Comparison of ENCODE assay signal across 17 mouse cellular contexts in genomic region chr2:114812141-114812902, GRCm38 (mm10).
DNase-seq lines count a peak whose midpoint lies in the region; ATAC-seq and TF ChIP-seq lines count a peak whose summit lies in the region.
"Had no signal": no experiment of that assay in that cellular context is flagged by ENCODE, and none has a peak within 500 bp of the region (broad histone marks: within the 10 kb centered on the region; RNA-seq: fewer than 3 reads in every experiment).

No protein-coding gene starts in this region.

- no peak overlapping the region for H3K4me3 ChIP-seq in heart, embryonic 11.5 days (ENCODE audit: low read depth, low read length)
- no peak overlapping the region for H3K4me3 ChIP-seq in midbrain, embryonic 11.5 days (ENCODE audit: low read depth, low read length)
- no peak overlapping the region for H3K4me3 ChIP-seq in midbrain, embryonic 13.5 days (replicated peaks)
- H3K4me3 ChIP-seq in kidney, postnatal 0 days (replicated peaks; ENCODE audit: low read depth, low read length) = no peak overlapping the region
- H3K4me3 ChIP-seq: erythroblast, embryonic 14.5 days; intestine, embryonic 15.5 days; megakaryocyte, embryonic 14.5 days; neural tube, embryonic 15.5 days had no signal

- H3K36me3 ChIP-seq in heart, embryonic 11.5 days (ENCODE audit: control insufficient read depth, insufficient read depth, low read length) = no peaks in the 10 kb centered on the region
- no peaks in the 10 kb centered on the region for H3K36me3 ChIP-seq in midbrain, embryonic 11.5 days (ENCODE audit: control insufficient read depth, insufficient read depth, low read length)
- H3K36me3 ChIP-seq in midbrain, embryonic 13.5 days = no peaks in the 10 kb centered on the region
- no peaks in the 10 kb centered on the region for H3K36me3 ChIP-seq in kidney, postnatal 0 days (ENCODE audit: insufficient read depth, low read length)
- H3K36me3 ChIP-seq: intestine, embryonic 15.5 days; neural tube, embryonic 15.5 days had no signal

- H3K27ac ChIP-seq in heart, embryonic 11.5 days (ENCODE audit: low read depth, low read length) = no peak overlapping the region
- H3K27ac ChIP-seq in midbrain, embryonic 11.5 days (ENCODE audit: low read depth, low read length) = no peak overlapping the region
- no peak overlapping the region for H3K27ac ChIP-seq in midbrain, embryonic 13.5 days
- no peak overlapping the region for H3K27ac ChIP-seq in kidney, postnatal 0 days
- H3K27ac ChIP-seq: intestine, embryonic 15.5 days; liver, embryonic 14.5 days; neural tube, embryonic 15.5 days had no signal

- peak; percentile 49 for DNase-seq in heart, adult 8-10 months (ENCODE audit: low spot score)
- DNase-seq in midbrain, embryonic 11.5 days (ENCODE audit: low spot score, missing footprints) = peak; percentile 54
- DNase-seq in kidney, postnatal 0 days (ENCODE audit: low spot score) = peak; percentile 40
- DNase-seq in cerebellum, postnatal 14 days = no peak
- DNase-seq in Muller cell, postnatal 12 days (ENCODE audit: inconsistent ontology term) = no peak
- DNase-seq: gastrocnemius, postnatal 36 days; retina, postnatal 1 day; spleen, adult 18-20 months; thymus, postnatal 25 days had no signal

- no peaks in the 10 kb centered on the region for H3K9me3 ChIP-seq in heart, embryonic 11.5 days (replicated peaks; ENCODE audit: control insufficient read depth, low read length)
- H3K9me3 ChIP-seq in midbrain, embryonic 11.5 days (ENCODE audit: control insufficient read depth, low read length) = no peaks in the 10 kb centered on the region
- no peaks in the 10 kb centered on the region for H3K9me3 ChIP-seq in midbrain, embryonic 13.5 days
- H3K9me3 ChIP-seq in kidney, postnatal 0 days (replicated peaks; ENCODE audit: low read length) = no peaks in the 10 kb centered on the region
- H3K9me3 ChIP-seq: intestine, embryonic 15.5 days; megakaryocyte, embryonic 14.5 days; neural tube, embryonic 15.5 days had no signal

- no peak overlapping the region for H3K4me2 ChIP-seq in heart, embryonic 11.5 days
- no peak overlapping the region for H3K4me2 ChIP-seq in midbrain, embryonic 11.5 days
- H3K4me2 ChIP-seq in midbrain, embryonic 13.5 days (replicated peaks) = no peak overlapping the region
- no peak overlapping the region for H3K4me2 ChIP-seq in kidney, postnatal 0 days (ENCODE audit: low read length)
- H3K4me2 ChIP-seq: intestine, embryonic 15.5 days; neural tube, embryonic 15.5 days had no signal

- H3K4me1 ChIP-seq in heart, embryonic 11.5 days (ENCODE audit: control insufficient read depth, insufficient read depth, low read length) = peaks cover 5% of the 10 kb centered on the region; the same call in 1 of the 2 replicates
- no peaks in the 10 kb centered on the region for H3K4me1 ChIP-seq in midbrain, embryonic 11.5 days (ENCODE audit: control insufficient read depth, insufficient read depth, low read length)
- no peaks in the 10 kb centered on the region for H3K4me1 ChIP-seq in midbrain, embryonic 13.5 days (replicated peaks)
- H3K4me1 ChIP-seq in kidney, postnatal 0 days (replicated peaks; ENCODE audit: insufficient read depth, low read length) = 0 out of 2 replicates have a peak, but pooled peaks cover 3% of the 10 kb centered on the region
- H3K4me1 ChIP-seq: intestine, embryonic 15.5 days; megakaryocyte, embryonic 14.5 days; neural tube, embryonic 15.5 days had no signal

- 38% methylated on average over 11 of the region's 11 CpGs for whole genome bisulfite sequencing in heart, embryonic 11.5 days (ENCODE audit: insufficient replicate concordance)
- WGBS in midbrain, embryonic 11.5 days = 77% methylated on average over 11 of the region's 11 CpGs
- WGBS in midbrain, embryonic 13.5 days = 82% methylated on average over 11 of the region's 11 CpGs
- 45% methylated on average over 11 of the region's 11 CpGs for WGBS in kidney, postnatal 0 days

- no peak for ATAC-seq in heart, embryonic 11.5 days (replicated peaks; ENCODE audit: insufficient number of reproducible peaks, low FRiP score, low TSS enrichment)
- ATAC-seq in midbrain, embryonic 11.5 days (ENCODE audit: low FRiP score) = no peak
- ATAC-seq in midbrain, embryonic 13.5 days = no peak
- ATAC-seq in kidney, postnatal 0 days (replicated peaks; ENCODE audit: low FRiP score, low read depth) = no peak
- ATAC-seq: intestine, embryonic 15.5 days had no signal

- no peak for TF ChIP-seq CTCF in kidney, postnatal 0 days (IDR thresholded peaks at IDR 0.05; ENCODE audit: low read depth)

- H3K9ac ChIP-seq in heart, embryonic 11.5 days (ENCODE audit: low read depth, low read length) = no peak overlapping the region
- no peak overlapping the region for H3K9ac ChIP-seq in midbrain, embryonic 11.5 days (ENCODE audit: low read length)
- H3K9ac ChIP-seq in midbrain, embryonic 13.5 days (replicated peaks) = no peak overlapping the region
- no peak overlapping the region for H3K9ac ChIP-seq in kidney, postnatal 0 days (ENCODE audit: low read depth, low read length)
- H3K9ac ChIP-seq: intestine, embryonic 15.5 days; liver, embryonic 14.5 days; neural tube, embryonic 15.5 days had no signal

- no peaks in the 10 kb centered on the region for H3K27me3 ChIP-seq in heart, embryonic 11.5 days (ENCODE audit: control insufficient read depth, insufficient read depth, low read length)
- H3K27me3 ChIP-seq in midbrain, embryonic 11.5 days (ENCODE audit: control insufficient read depth, insufficient read depth, low read length) = no peaks in the 10 kb centered on the region
- H3K27me3 ChIP-seq in midbrain, embryonic 13.5 days = no peaks in the 10 kb centered on the region
- H3K27me3 ChIP-seq in kidney, postnatal 0 days (ENCODE audit: insufficient read depth, low read length) = no peaks in the 10 kb centered on the region
- H3K27me3 ChIP-seq: CH12.LX; intestine, embryonic 15.5 days; megakaryocyte, embryonic 14.5 days; neural tube, embryonic 15.5 days had no signal

Comparison
In these comparisons a context has a peak if more than half of its experiments do, and no peak if none do; other contexts are left out.
1. DNase-seq: peak in heart, adult 8-10 months (single experiment), midbrain, embryonic 11.5 days (single experiment) and kidney, postnatal 0 days (single experiment); none in cerebellum, postnatal 14 days (0 of 2) and Muller cell, postnatal 12 days (single experiment).